Mouse (Mus musculus) C2C12 (cell line): Measurements from ENCODE around the gene Olfr259.

ENCODE experiments used
- CTCF ChIP-seq: IDR thresholded peaks from one replicate; pipeline ENCODE4 v1.5.1; 2011; ENCODE audit not compliant: control insufficient read depth, insufficient read depth, insufficient read length
- FOSL1 ChIP-seq: IDR thresholded peaks from one replicate; pipeline ENCODE4 v1.8.0; 2011; ENCODE audit warnings: mild to moderate bottlenecking, low read length; ENCODE audit not compliant: poor library complexity, insufficient read depth, severe bottlenecking
- MAX ChIP-seq: IDR thresholded peaks from one replicate; pipeline ENCODE4 v1.6.1; 2011; ENCODE audit warnings: mild to moderate bottlenecking, control low read depth
- MYOD1 ChIP-seq: IDR thresholded peaks from one replicate; pipeline ENCODE4 v1.6.1; 2011; ENCODE audit warnings: low read depth; ENCODE audit not compliant: control insufficient read depth, insufficient read length
- MYOG ChIP-seq: IDR thresholded peaks from one replicate; pipeline ENCODE4 v1.6.1; 2011; ENCODE audit not compliant: control insufficient read depth, insufficient read length; ENCODE audit errors: extremely low read depth
- USF1 ChIP-seq: IDR thresholded peaks from one replicate; pipeline ENCODE4 v1.6.1; 2011; ENCODE audit warnings: low read depth, mild to moderate bottlenecking, control low read depth, moderate library complexity

DNA sequence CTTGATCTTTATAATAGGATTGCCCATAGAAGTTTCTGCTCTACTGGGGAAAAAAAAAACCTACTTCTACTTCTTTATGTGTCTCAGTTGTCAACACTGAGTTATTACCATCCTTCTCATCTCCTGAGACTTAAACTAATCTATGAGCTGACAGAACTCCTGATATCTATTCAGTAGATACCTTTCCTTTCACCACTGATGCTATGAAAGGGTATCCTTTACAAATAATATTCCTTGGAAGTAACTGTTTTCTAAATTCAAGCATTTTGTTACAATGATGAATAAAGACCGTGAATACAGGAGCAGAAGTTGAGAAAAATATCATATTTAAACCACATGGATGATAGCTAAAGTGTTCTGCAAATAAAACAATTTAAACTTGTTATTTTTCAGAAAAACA is 25.8 kb upstream of the Olfr259 start, which contains the start of gene Olfr1110:
- TF ChIP-seq CTCF (no peak), MYOD1 (no peak), MAX (no peak), MYOG (no peak), USF1 (no peak), FOSL1 (no peak)
